In the genomic region with DNA sequence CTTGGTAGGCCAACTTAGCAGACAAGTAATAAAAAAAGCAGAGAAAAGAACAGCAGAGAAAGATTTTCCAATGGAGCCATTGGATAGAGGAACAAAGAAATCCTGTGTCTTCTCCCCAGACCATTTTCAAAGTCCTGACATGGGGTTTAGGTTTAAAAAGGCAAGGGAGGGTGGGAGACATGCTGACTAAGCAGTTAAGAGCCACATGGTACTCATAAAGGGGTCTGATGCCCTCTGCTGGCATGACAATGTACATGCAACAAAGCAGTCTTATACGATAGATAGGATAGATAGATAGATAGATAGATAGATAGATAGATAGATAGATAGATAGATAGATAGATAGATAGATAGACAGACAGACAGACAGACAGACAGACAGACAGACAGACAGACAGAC, we compare ENCODE assay signal across 9 mouse cellular contexts. TPM values are rescaled to one million over a fixed set of nuclear protein-coding genes. Genes with fewer than 3 reads are reported as not detected.
DNase-seq lines count a peak whose midpoint lies in the region; ATAC-seq and TF ChIP-seq lines count a peak whose summit lies in the region.
"Had no signal": no experiment of that assay in that cellular context is flagged by ENCODE, and none has a peak within 500 bp of the region (broad histone marks: within the 10 kb centered on the region; RNA-seq: fewer than 3 reads in every experiment).

No protein-coding gene starts in this region.

- TF ChIP-seq POLR2A in bone marrow, adult 2 months (IDR thresholded peaks at IDR 0.05; ENCODE audit: borderline replicate concordance, control insufficient read depth, low read depth, low read length): no peak

- DNase-seq in liver: peak; percentile 10
- no peak for DNase-seq in urinary bladder, adult 18-20 months (ENCODE audit: low spot score in 2 of 2)
- DNase-seq in layer of hippocampus, adult 8-10 months (ENCODE audit: low spot score in 2 of 2): no peak
- DNase-seq: cerebellum, adult 18-20 months; gastrocnemius, postnatal 36 days had no signal

- H3K9me3 ChIP-seq in liver, embryonic 12.5 days (replicated peaks): no peaks in the 10 kb centered on the region
- no peaks in the 10 kb centered on the region for H3K9me3 ChIP-seq in E14TG2a.4 (ENCODE audit: low read length)

- H3K4me1 ChIP-seq in liver, embryonic 12.5 days: peaks cover 10% of the 10 kb centered on the region; the same call in 1 of the 2 replicates
- peaks cover 50% of the 10 kb centered on the region for H3K4me1 ChIP-seq in E14TG2a.4 (replicated peaks; ENCODE audit: low read depth, low read length)
- no peaks in the 10 kb centered on the region; the same call in 1 of the 2 replicates for H3K4me1 ChIP-seq in bone marrow, adult 2 months (ENCODE audit: control insufficient read depth, insufficient read depth, low read length)

- no peaks in the 10 kb centered on the region for H3K36me3 ChIP-seq in liver, embryonic 12.5 days
- no peaks in the 10 kb centered on the region for H3K36me3 ChIP-seq in E14TG2a.4 (ENCODE audit: insufficient read depth, low read length)

- H3K9ac ChIP-seq in liver, embryonic 12.5 days: no peak overlapping the region

- TF ChIP-seq CTCF in E14TG2a.4 (conservative IDR thresholded peaks at IDR 0.05; ENCODE audit: low read length): peak; percentile 41
- 0 out of 2 replicates have a peak, but pooled peaks have one; percentile 12 for TF ChIP-seq CTCF in bone marrow, adult 2 months (IDR thresholded peaks at IDR 0.05; ENCODE audit: control insufficient read depth, insufficient read depth, low read length)

- no peak overlapping the region for H3K4me2 ChIP-seq in liver, embryonic 12.5 days

- no peaks in the 10 kb centered on the region for H3K27me3 ChIP-seq in liver, embryonic 12.5 days (replicated peaks)
- H3K27me3 ChIP-seq in E14TG2a.4 (ENCODE audit: insufficient read depth, low read length): no peaks in the 10 kb centered on the region

- 57% methylated on average over 1 of the region's 1 CpGs for WGBS in liver, embryonic 12.5 days (ENCODE audit: insufficient replicate concordance)
- WGBS in bone marrow, adult 2 months: 51% methylated on average over 1 of the region's 1 CpGs

- no peak overlapping the region for H3K27ac ChIP-seq in liver, embryonic 12.5 days
- H3K27ac ChIP-seq in bone marrow, adult 2 months (ENCODE audit: control insufficient read depth, insufficient read depth, low read depth, low read length, poor library complexity): no peak overlapping the region

- no peak for ATAC-seq in liver, embryonic 12.5 days
- ATAC-seq in megakaryocyte progenitor cell, adult 5-6 weeks (replicated peaks; ENCODE audit: poor library complexity): peak; percentile 80

- no peak overlapping the region for H3K4me3 ChIP-seq in liver, embryonic 12.5 days
- no peak overlapping the region for H3K4me3 ChIP-seq in E14TG2a.4 (replicated peaks; ENCODE audit: low read length)
- no peak overlapping the region for H3K4me3 ChIP-seq in bone marrow, adult 2 months (replicated peaks; ENCODE audit: control insufficient read depth, low read depth, low read length)

RNA-seq across cellular contexts. Expression of a gene that starts 15.7 kb away (rescaled TPM):
- 17.6 and 18.3 TPM in 2 replicates for polyA plus RNA-seq in liver, embryonic 12.5 days (2016; fragmentation: Nextera tagmentation; extraction: Ambion mirVana)
- 14.1 and 19.9 TPM in 2 replicates for polyA plus RNA-seq in bone marrow, adult 2 months (2011; ENCODE audit: insufficient read depth, insufficient read length, low replicate concordance, missing spikeins)
- total RNA-seq in megakaryocyte progenitor cell, adult 5-6 weeks (2015): 33.8 and 42.0 TPM in 2 replicates
- total RNA-seq in megakaryocyte progenitor cell, adult 5-6 weeks (2017): 70.8 and 74.8 TPM in 2 replicates
- total RNA-seq in layer of hippocampus, adult 8-10 months (2022): 10 to 100 TPM; 26.2 to 29.8 (median 27.6) TPM

RNA-seq across cellular contexts. Expression of a gene that starts 56.1 kb away (rescaled TPM):
- 14.6 and 16.1 TPM in 2 replicates for polyA plus RNA-seq in liver, embryonic 12.5 days (2016; fragmentation: Nextera tagmentation; extraction: Ambion mirVana)
- 9.1 and 23.7 TPM in 2 replicates for polyA plus RNA-seq in bone marrow, adult 2 months (2011; ENCODE audit: insufficient read depth, insufficient read length, low replicate concordance, missing spikeins)
- total RNA-seq in megakaryocyte progenitor cell, adult 5-6 weeks (2015): 29.6 and 48.4 TPM in 2 replicates
- 26.4 and 34.4 TPM in 2 replicates for total RNA-seq in megakaryocyte progenitor cell, adult 5-6 weeks (2017)
- total RNA-seq in layer of hippocampus, adult 8-10 months (2022): 10 to 100 TPM; 33.4 to 45.8 (median 37.3) TPM
